Mouse (Mus musculus): Measurements from ENCODE around the gene Tigd4.

DNA sequence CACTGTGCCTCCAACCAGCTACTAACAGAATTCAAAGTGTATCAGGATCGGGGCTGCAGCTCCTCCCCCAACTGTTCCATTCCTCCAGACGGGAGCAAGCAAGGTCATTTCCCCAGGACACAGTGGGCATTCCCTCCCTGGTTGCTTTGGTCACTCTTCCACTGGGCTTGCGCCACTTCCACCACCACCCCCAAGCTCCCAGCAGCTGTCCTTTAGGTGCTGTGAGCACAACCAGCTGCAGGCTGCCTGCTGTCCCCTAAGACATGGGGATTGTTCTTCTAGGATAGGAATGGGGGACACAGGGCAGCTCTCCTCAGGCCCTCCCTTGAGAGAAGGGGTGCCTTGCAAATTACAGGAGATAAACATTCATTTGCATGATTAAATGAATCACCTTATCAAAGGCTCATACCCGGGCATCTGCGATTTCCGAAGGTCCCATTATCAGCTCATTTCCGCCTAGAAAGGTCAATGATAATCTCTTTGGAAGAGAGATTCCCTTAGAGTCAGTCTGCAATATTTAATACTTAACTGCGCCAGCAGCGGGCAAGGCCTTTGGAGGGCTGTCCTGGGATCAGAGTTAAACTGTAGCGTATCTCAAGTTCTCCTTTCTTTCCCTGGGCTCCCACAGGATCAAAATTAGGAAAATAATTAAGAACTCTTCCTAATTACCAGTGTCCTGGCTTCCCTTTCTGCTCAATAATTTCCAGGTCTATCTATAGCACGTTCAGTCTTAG is 46.6 kb downstream of the Tigd4 start:
- no peak for TF ChIP-seq POLR2A (IDR thresholded peaks at IDR 0.05; ENCODE audit: extremely low read depth, insufficient read depth, low read length)
- TF ChIP-seq CTCF (IDR thresholded peaks at IDR 0.05; ENCODE audit: low read depth, low read length) = no peak

Measured in liver, adult 2 months (tissue).